ENCODE assay signal across 8 mouse cellular contexts in the genomic region with DNA sequence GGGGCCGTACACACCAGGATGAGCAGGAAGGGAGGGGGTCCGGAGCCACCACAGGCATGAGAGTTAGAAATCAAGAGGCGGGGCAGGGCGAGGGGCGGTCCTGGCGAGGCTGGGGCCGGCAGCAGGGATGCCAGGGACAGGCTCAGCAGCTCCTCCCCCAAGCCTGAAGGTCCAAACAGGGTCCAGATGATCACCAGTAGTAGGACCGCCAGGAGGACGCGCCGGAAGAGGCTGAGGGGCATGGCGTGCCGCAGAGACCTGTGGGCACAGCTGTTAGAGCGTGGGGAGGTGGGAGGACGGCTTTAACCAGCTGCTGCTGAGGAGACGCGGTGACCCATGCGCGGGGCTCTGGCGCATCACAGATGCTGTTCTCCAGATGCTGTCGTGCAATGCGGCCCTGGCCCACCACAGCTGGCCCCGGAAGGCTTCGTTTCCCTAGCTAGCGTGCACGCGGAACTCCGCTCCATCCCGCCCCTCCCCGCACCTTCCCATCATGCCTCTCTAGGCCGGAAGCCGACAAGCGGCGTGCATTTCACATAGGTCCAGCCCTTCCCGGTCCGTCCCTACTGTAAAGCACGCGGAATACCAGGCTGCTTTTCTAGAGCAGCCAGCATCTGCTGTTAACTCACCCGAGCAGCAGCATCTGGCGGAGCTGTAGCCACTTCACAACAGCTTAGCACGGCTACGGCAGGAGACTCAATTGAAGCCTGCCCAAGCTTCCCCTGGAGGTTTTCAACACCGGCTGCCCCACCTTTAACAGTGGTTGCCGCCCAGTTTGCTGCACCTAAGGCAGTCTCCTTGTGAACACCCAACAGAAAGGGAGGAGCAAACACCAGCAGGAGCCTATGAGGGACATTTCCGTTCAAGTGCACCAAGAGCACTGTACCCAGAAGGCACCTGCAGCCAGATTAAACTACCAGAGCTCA. TPM values are rescaled to one million over a fixed set of nuclear protein-coding genes. Genes with fewer than 3 reads are reported as not detected.
DNase-seq lines count a peak whose midpoint lies in the region; TF ChIP-seq lines count a peak whose summit lies in the region.

A gene (minus strand): TSS at position 468 of the 926 bp plus-strand sequence.

- H3K36me3 ChIP-seq in hindbrain, embryonic 10.5 days = peaks cover 82% of the 10 kb centered on the region

- DNase-seq in NIH3T3 (ENCODE audit: low read depth) = peak; percentile 93
- DNase-seq in cerebellum, adult 2 months = peak; percentile 68 to 73
- peak; percentile 92 for DNase-seq in forelimb bud, embryonic 11.5 days (ENCODE audit: low read depth, low spot score)
- peak; percentile 85 for DNase-seq in hindbrain, embryonic 10.5 days (ENCODE audit: low spot score)
- peak; percentile 65 to 79 for DNase-seq in layer of hippocampus, postnatal 14 days (ENCODE audit: low spot score in 2 of 2)
- DNase-seq in lung, postnatal 36 days = peak; percentile 86
- DNase-seq in retina, postnatal 1 day = peak; percentile 92
- DNase-seq in thymus, postnatal 36 days = peak; percentile 81 to 83

- no peaks in the 10 kb centered on the region for H3K9me3 ChIP-seq in hindbrain, embryonic 10.5 days

- H3K27ac ChIP-seq in cerebellum, adult 2 months (ENCODE audit: insufficient read depth, low read length) = peak within 1 kb of the TSS; percentile 30
- peak within 1 kb of the TSS; percentile 87 for H3K27ac ChIP-seq in hindbrain, embryonic 10.5 days

- peaks cover 16% of the 10 kb centered on the region for H3K4me1 ChIP-seq in cerebellum, adult 2 months (ENCODE audit: control insufficient read depth, insufficient read depth, low read length)
- peaks cover 53% of the 10 kb centered on the region for H3K4me1 ChIP-seq in hindbrain, embryonic 10.5 days (replicated peaks)

- no peak for TF ChIP-seq CTCF in cerebellum, adult 2 months (IDR thresholded peaks at IDR 0.05; ENCODE audit: borderline replicate concordance, insufficient read depth, low read depth, low read length)

- no peaks in the 10 kb centered on the region for H3K27me3 ChIP-seq in cerebellum, adult 2 months (ENCODE audit: control insufficient read depth, insufficient read depth, low read length)
- no peaks in the 10 kb centered on the region for H3K27me3 ChIP-seq in hindbrain, embryonic 10.5 days (ENCODE audit: insufficient read depth, poor library complexity, severe bottlenecking)

- WGBS in cerebellum, adult 2 months = under 1% methylated on average over 45 of the region's 45 CpGs
- WGBS in hindbrain, embryonic 10.5 days = 1% methylated on average over 45 of the region's 45 CpGs

- peak within 1 kb of the TSS; percentile 71 for H3K4me3 ChIP-seq in cerebellum, adult 2 months (replicated peaks; ENCODE audit: insufficient read depth, low read depth, low read length)
- H3K4me3 ChIP-seq in hindbrain, embryonic 10.5 days = peak within 1 kb of the TSS; percentile 51

- TF ChIP-seq POLR2A in cerebellum, adult 2 months (IDR thresholded peaks at IDR 0.05; ENCODE audit: borderline replicate concordance, insufficient read depth, low read length) = peak; percentile 43; the same call in 1 of the 2 replicates

RNA-seq across cellular contexts. Expression of the gene that starts here (rescaled TPM):
- polyA plus RNA-seq in cerebellum, adult 2 months (2012; rRNA removed) = 8.4 and 8.6 TPM in 2 replicates
- 4.3 and 6.5 TPM in 2 replicates for polyA plus RNA-seq in hindbrain, embryonic 10.5 days (2016; fragmentation: Nextera tagmentation; extraction: Ambion mirVana)
- total RNA-seq in layer of hippocampus, postnatal 14 days (2021) = 1 to 10 TPM; 5.4 to 6.8 TPM

Comparison
In these comparisons a context has a peak if more than half of its experiments do, and no peak if none do; other contexts are left out.
1. Peak in every context shown above with its lines: DNase-seq, H3K4me3 ChIP-seq and H3K27ac ChIP-seq.